Mouse (Mus musculus) left cerebral cortex, adult 9 months (tissue): ENCODE measurements around the gene Wnk2.
A peak's percentile ranks its signal among the peaks of the same experiment; 100 is the strongest.

Source experiments
- DNase-seq, 2 experiments: peaks; one replicate each; pipeline ENCODE4 v3.0.0; 2022; ENCODE audit warnings: low spot score in 2 of 2

Wnk2 gene

GRCm38 (mm10) chr13:49047393-49047792 lies 100.4 kb downstream of the Wnk2 start:
- DNase-seq, result no peak

- DNase-seq, result no peak
Measured at GRCm38 (mm10) chr13:49044145-49044561, 103.7 kb downstream of the Wnk2 start.

- DNase-seq, result no peak
Measured at GRCm38 (mm10) chr13:49042371-49042770, 105.4 kb downstream of the Wnk2 start.

- DNase-seq, result no peak
Measured at GRCm38 (mm10) chr13:49036928-49037574, 110.8 kb downstream of the Wnk2 start.

GRCm38 (mm10) chr13:49036436-49036835 lies 111.4 kb downstream of the Wnk2 start:
- DNase-seq, result no peak

GRCm38 (mm10) chr13:49031029-49031428 lies 116.8 kb downstream of the Wnk2 start:
- no peak for DNase-seq

- no peak for DNase-seq
Measured at GRCm38 (mm10) chr13:49028757-49029539, 118.9 kb downstream of the Wnk2 start.

GRCm38 (mm10) chr13:49027057-49027456 lies 120.8 kb downstream of the Wnk2 start:
- DNase-seq, result no peak

GRCm38 (mm10) chr13:49025521-49025920 lies 122.3 kb downstream of the Wnk2 start:
- DNase-seq, result no peak

GRCm38 (mm10) chr13:49024763-49025162 lies 123.1 kb downstream of the Wnk2 start:
- no peak for DNase-seq

- no peak for DNase-seq
Measured at GRCm38 (mm10) chr13:49021693-49022092, 126.1 kb downstream of the Wnk2 start.

GRCm38 (mm10) chr13:49020152-49020551 lies 127.7 kb downstream of the Wnk2 start:
- no peak for DNase-seq

GRCm38 (mm10) chr13:49017375-49017774 lies 130.4 kb downstream of the Wnk2 start:
- no peak for DNase-seq

GRCm38 (mm10) chr13:49016311-49016761 lies 131.5 kb downstream of the Wnk2 start:
- peak; percentile 80 to 93 for DNase-seq

GRCm38 (mm10) chr13:49015366-49016306 lies 132.2 kb downstream of the Wnk2 start:
- no peak for DNase-seq

GRCm38 (mm10) chr13:49013206-49013794 lies 134.5 kb downstream of the Wnk2 start:
- no peak for DNase-seq

GRCm38 (mm10) chr13:49001691-49002090 lies 146.1 kb downstream of the Wnk2 start:
- peak in 1 of 2 experiments; percentile 32 for DNase-seq

GRCm38 (mm10) chr13:48998591-48998990 lies 149.2 kb downstream of the Wnk2 start:
- peak in 1 of 2 experiments; percentile 80 for DNase-seq

GRCm38 (mm10) chr13:48996731-48997130 lies 151.1 kb downstream of the Wnk2 start:
- DNase-seq, result peak in 1 of 2 experiments; percentile 22

- no peak for DNase-seq
Measured at GRCm38 (mm10) chr13:48994903-48995302, 152.9 kb downstream of the Wnk2 start.

- no peak for DNase-seq
Measured at GRCm38 (mm10) chr13:48992914-48993313, 154.9 kb downstream of the Wnk2 start.

GRCm38 (mm10) chr13:48990138-48990537 lies 157.7 kb downstream of the Wnk2 start:
- DNase-seq, result no peak
